Comparison of ENCODE assay signal across 24 mouse cellular contexts in genomic region chr3:23706748-23707147, GRCm38 (mm10).
DNase-seq lines count a peak whose midpoint lies in the region; ATAC-seq and TF ChIP-seq lines count a peak whose summit lies in the region.
"Had no signal": no experiment of that assay in that cellular context is flagged by ENCODE, and none has a peak within 500 bp of the region (broad histone marks: within the 10 kb centered on the region; RNA-seq: fewer than 3 reads in every experiment).

No protein-coding gene starts in this region.

- no peak overlapping the region for H3K27ac ChIP-seq in midbrain, embryonic 14.5 days (replicated peaks; ENCODE audit: low read depth, low read length)
- no peak overlapping the region for H3K27ac ChIP-seq in midbrain, embryonic 13.5 days
- H3K27ac ChIP-seq in CH12.LX (ENCODE audit: insufficient read depth, low read depth) (no peak overlapping the region), ES-E14 (ENCODE audit: insufficient read depth, low read depth, low read length, poor library complexity, severe bottlenecking) (no peak overlapping the region), MEL (ENCODE audit: control insufficient read depth, low read depth, low read length) (no peak overlapping the region)
- H3K27ac ChIP-seq in forebrain, embryonic 15.5 days (replicated peaks) = no peak overlapping the region

- TF ChIP-seq CTCF in CH12.LX (conservative IDR thresholded peaks at IDR 0.05 in 1 of 2, IDR thresholded peaks at IDR 0.05 in 1 of 2; ENCODE audit: low read depth in 2 of 2, low read length in 2 of 2) (no peak), MEL (IDR thresholded peaks at IDR 0.05 in 2 of 3, conservative IDR thresholded peaks at IDR 0.05 in 1 of 3; ENCODE audit: control insufficient read depth in 1 of 3, insufficient read depth in 1 of 3, low read depth in 2 of 3, low read length in 3 of 3, poor library complexity in 1 of 3, severe bottlenecking in 1 of 3) (no peak)

- TF ChIP-seq POLR2A in CH12.LX (IDR thresholded peaks at IDR 0.05; ENCODE audit: low read depth, low read length) = no peak
- TF ChIP-seq POLR2A in MEL (IDR thresholded peaks at IDR 0.05; ENCODE audit: control insufficient read depth in 1 of 2, insufficient read depth in 1 of 2, low read depth in 1 of 2, low read length in 2 of 2, poor library complexity in 1 of 2) = no peak

- DNase-seq in midbrain, embryonic 14.5 days = peak; percentile 2
- DNase-seq in CH12.LX (ENCODE audit: extremely low read depth) (no peak), ES-E14 (ENCODE audit: low read depth, low spot score) (no peak), MEL (ENCODE audit: low read depth, low spot score) (no peak)
- DNase-seq in kidney, adult 18-20 months = no peak
- no peak for DNase-seq in lung, postnatal 25 days (ENCODE audit: low spot score)
- DNase-seq: adrenal gland, adult 2 months; adrenal gland, adult 8-10 months; adrenal gland, postnatal 10 days; adrenal gland, postnatal 14 days; adrenal gland, postnatal 25 days; adrenal gland, postnatal 36 days; B cell, adult 2 months; cerebellum, adult 11 months; cerebellum, adult 11-12 months; cerebellum, adult 18-20 months; cerebellum, adult 2 months; cerebellum, adult 8-10 months had no signal

- H3K36me3 ChIP-seq in midbrain, embryonic 14.5 days (ENCODE audit: control insufficient read depth, insufficient read depth, low read length) = no peaks in the 10 kb centered on the region
- no peaks in the 10 kb centered on the region for H3K36me3 ChIP-seq in midbrain, embryonic 13.5 days
- H3K36me3 ChIP-seq in CH12.LX (replicated peaks in 1 of 2; ENCODE audit: control insufficient read depth in 1 of 2, insufficient read depth in 1 of 2, low read length in 1 of 2) (no peaks in the 10 kb centered on the region), ES-E14 (ENCODE audit: control insufficient read depth, insufficient read depth, low read length, poor library complexity, severe bottlenecking) (no peaks in the 10 kb centered on the region), MEL (ENCODE audit: control insufficient read depth in 1 of 2, insufficient read depth in 2 of 2, low read length in 2 of 2) (no peaks in the 10 kb centered on the region)
- H3K36me3 ChIP-seq in forebrain, embryonic 15.5 days = no peaks in the 10 kb centered on the region
- H3K36me3 ChIP-seq: G1E had no signal

- H3K4me1 ChIP-seq in midbrain, embryonic 14.5 days (ENCODE audit: control insufficient read depth, insufficient read depth, low read length) = no peaks in the 10 kb centered on the region
- H3K4me1 ChIP-seq in midbrain, embryonic 13.5 days (replicated peaks) = no peaks in the 10 kb centered on the region
- H3K4me1 ChIP-seq in CH12.LX (ENCODE audit: control insufficient read depth in 1 of 2, insufficient read depth in 2 of 2) = no peaks in the 10 kb centered on the region
- H3K4me1 ChIP-seq in ES-E14 (ENCODE audit: control insufficient read depth in 2 of 2, insufficient read depth in 2 of 2, low read length in 2 of 2, poor library complexity in 1 of 2) = no peaks in the 10 kb centered on the region
- no peaks in the 10 kb centered on the region for H3K4me1 ChIP-seq in MEL (ENCODE audit: control insufficient read depth in 1 of 2, insufficient read depth in 2 of 2, low read length in 2 of 2)
- H3K4me1 ChIP-seq in forebrain, embryonic 15.5 days = no peaks in the 10 kb centered on the region

- no peak for TF ChIP-seq RAD21 in CH12.LX (IDR thresholded peaks at IDR 0.05; ENCODE audit: low read depth, low read length)
- TF ChIP-seq RAD21 in MEL (IDR thresholded peaks at IDR 0.05; ENCODE audit: low read depth, low read length) = no peak

- no peak overlapping the region for H3K4me2 ChIP-seq in midbrain, embryonic 14.5 days (ENCODE audit: low read length)
- no peak overlapping the region for H3K4me2 ChIP-seq in midbrain, embryonic 13.5 days (replicated peaks)
- no peak overlapping the region for H3K4me2 ChIP-seq in CH12.LX (ENCODE audit: insufficient read depth, low read depth, poor library complexity, severe bottlenecking)
- no peak overlapping the region for H3K4me2 ChIP-seq in forebrain, embryonic 15.5 days (replicated peaks)

- no peak overlapping the region for H3K9ac ChIP-seq in midbrain, embryonic 14.5 days (replicated peaks; ENCODE audit: low read length)
- H3K9ac ChIP-seq in midbrain, embryonic 13.5 days (replicated peaks) = no peak overlapping the region
- H3K9ac ChIP-seq in CH12.LX (ENCODE audit: insufficient read depth, low read depth) = no peak overlapping the region
- no peak overlapping the region for H3K9ac ChIP-seq in ES-E14 (ENCODE audit: insufficient read depth, low read depth, low read length, poor library complexity, severe bottlenecking)
- H3K9ac ChIP-seq in MEL (ENCODE audit: control insufficient read depth, low read depth, low read length, poor library complexity, severe bottlenecking) = no peak overlapping the region
- no peak overlapping the region for H3K9ac ChIP-seq in forebrain, embryonic 15.5 days (replicated peaks)

- H3K27me3 ChIP-seq in midbrain, embryonic 14.5 days (ENCODE audit: control insufficient read depth, insufficient read depth, low read length) = no peaks in the 10 kb centered on the region
- H3K27me3 ChIP-seq in midbrain, embryonic 13.5 days = no peaks in the 10 kb centered on the region
- no peaks in the 10 kb centered on the region for H3K27me3 ChIP-seq in CH12.LX (replicated peaks)
- no peaks in the 10 kb centered on the region for H3K27me3 ChIP-seq in MEL (ENCODE audit: control insufficient read depth in 1 of 2, insufficient read depth in 2 of 2, low read length in 2 of 2)
- no peaks in the 10 kb centered on the region for H3K27me3 ChIP-seq in forebrain, embryonic 15.5 days
- H3K27me3 ChIP-seq: Patski had no signal

- no peak for ATAC-seq in midbrain, embryonic 14.5 days (ENCODE audit: low FRiP score, low TSS enrichment)
- ATAC-seq in midbrain, embryonic 13.5 days = no peak
- no peak for ATAC-seq in forebrain, embryonic 15.5 days (replicated peaks)
- ATAC-seq: activated CD4-positive, CD25-positive, alpha-beta regulatory T cell, adult 4 months; CD4-positive, CD25-positive, alpha-beta regulatory T cell, adult 4 months; Patski had no signal

- TF ChIP-seq EP300 in CH12.LX (IDR thresholded peaks at IDR 0.05; ENCODE audit: low read length) (no peak), MEL (IDR thresholded peaks at IDR 0.05; ENCODE audit: low read depth in 1 of 2, low read length in 2 of 2) (no peak)

- H3K79me2 ChIP-seq in CH12.LX (replicated peaks; ENCODE audit: control insufficient read depth, extremely low read depth, insufficient read depth, poor library complexity, severe bottlenecking) (no peaks in the 10 kb centered on the region), MEL (ENCODE audit: control insufficient read depth, insufficient read depth, low read length, poor library complexity) (no peaks in the 10 kb centered on the region)

- in situ Hi-C loops in CH12.LX (cut with MboI; ENCODE audit: low pct_ligation_motif_present, low pct_unique_long_range_greater_than_20kb, low sequenced_read_pairs) (no loop called here), ES-E14 (cut with MboI; ENCODE audit: low sequenced_read_pairs in 2 of 2, unreplicated experiment in 2 of 2) (no loop called here)

- no peak overlapping the region for H3K4me3 ChIP-seq in midbrain, embryonic 14.5 days (replicated peaks; ENCODE audit: low read depth, low read length)
- no peak overlapping the region for H3K4me3 ChIP-seq in midbrain, embryonic 13.5 days (replicated peaks)
- H3K4me3 ChIP-seq in CH12.LX (replicated peaks in 1 of 3; ENCODE audit: low read depth in 2 of 3, low read length in 2 of 3, poor library complexity in 1 of 3) = no peak overlapping the region
- no peak overlapping the region for H3K4me3 ChIP-seq in ES-E14 (ENCODE audit: insufficient read depth in 1 of 2, low read depth in 1 of 2, low read length in 2 of 2, poor library complexity in 1 of 2, severe bottlenecking in 1 of 2)
- no peak overlapping the region for H3K4me3 ChIP-seq in MEL (ENCODE audit: control insufficient read depth in 1 of 2, insufficient read depth in 1 of 2, low read depth in 2 of 2, low read length in 2 of 2)
- no peak overlapping the region for H3K4me3 ChIP-seq in forebrain, embryonic 15.5 days

- no peaks in the 10 kb centered on the region for H3K9me3 ChIP-seq in midbrain, embryonic 14.5 days (ENCODE audit: control insufficient read depth, low read length)
- H3K9me3 ChIP-seq in midbrain, embryonic 13.5 days = no peaks in the 10 kb centered on the region
- H3K9me3 ChIP-seq in CH12.LX (replicated peaks; ENCODE audit: low read length) = no peaks in the 10 kb centered on the region
- no peaks in the 10 kb centered on the region for H3K9me3 ChIP-seq in ES-E14 (ENCODE audit: control insufficient read depth, insufficient read depth, low read depth, low read length)
- H3K9me3 ChIP-seq in MEL (replicated peaks; ENCODE audit: insufficient read depth, low read length) = no peaks in the 10 kb centered on the region
- no peaks in the 10 kb centered on the region for H3K9me3 ChIP-seq in forebrain, embryonic 15.5 days
- H3K9me3 ChIP-seq: G1E had no signal

- dilution Hi-C loops in CH12.LX (cut with MboI; ENCODE audit: extremely low pct_ligation_motif_present, extremely low pct_unique_long_range_greater_than_20kb, low sequenced_read_pairs) = no loop called here

TF ChIP-seq in CH12.LX, 34 proteins besides CTCF, POLR2A, EP300 and RAD21:
- TF ChIP-seq TCF12 (IDR thresholded peaks at IDR 0.05; ENCODE audit: low read depth, low read length) = no peak
- peak; percentile 70; the same call in 1 of the 2 replicates for TF ChIP-seq MAFK (IDR thresholded peaks at IDR 0.05; ENCODE audit: insufficient replicate concordance, low read length)
- TF ChIP-seq GABPA (IDR thresholded peaks at IDR 0.05; ENCODE audit: insufficient replicate concordance, low read depth, low read length) = no peak
- TF ChIP-seq HCFC1 (IDR thresholded peaks at IDR 0.05; ENCODE audit: low read depth, low read length) = no peak
- TF ChIP-seq POLR2AphosphoS2 (IDR thresholded peaks at IDR 0.05; ENCODE audit: low read depth, low read length) = no peak
TF ChIP-seq in CH12.LX: peak in this region for 1.

TF ChIP-seq in ES-E14, 5 proteins besides CTCF, POLR2A, EP300 and RAD21:
- TF ChIP-seq HCFC1 (IDR thresholded peaks at IDR 0.05; ENCODE audit: borderline replicate concordance, insufficient read depth, low read length) (no peak), MAFK (IDR thresholded peaks at IDR 0.05; ENCODE audit: insufficient read depth, low read depth, low read length) (peak; percentile 83), ZNF384 (IDR thresholded peaks at IDR 0.05; ENCODE audit: low read depth, low read length) (no peak)
TF ChIP-seq in ES-E14: peak in this region for 1.

TF ChIP-seq in MEL, 35 proteins besides CTCF, POLR2A, EP300 and RAD21:
- TF ChIP-seq MAFK (IDR thresholded peaks at IDR 0.05; ENCODE audit: borderline replicate concordance, low read depth, low read length) (peak; percentile 82), TCF12 (IDR thresholded peaks at IDR 0.05; ENCODE audit: low read depth, low read length) (no peak)
